Mouse (Mus musculus) forebrain, embryonic 11.5 days (tissue): ENCODE results near the gene Jph4. TPM values are rescaled to one million over a fixed set of nuclear protein-coding genes. Genes with fewer than 3 reads are reported as not detected.

Experiments
- ATAC-seq: fragments of 200-750 bp; cut with Nextera tagmentation; replicated peaks from 2 replicates; pipeline ENCODE4 v1.8.0; 2017; ENCODE audit warnings: moderate TSS enrichment; ENCODE audit not compliant: low FRiP score
- DNase-seq: peaks from one replicate; pipeline ENCODE4 v3.0.0-alpha.2; 2017; ENCODE audit warnings: low spot score
- H3K27ac ChIP-seq: fragments of 300-500 bp; sonication (generic); 2 replicates; pipeline ENCODE4 v1.5.1; 2014; ENCODE audit warnings: low read depth, low read length
- H3K27me3 ChIP-seq: fragments of 300-500 bp; sonication (generic); 2 replicates; pipeline ENCODE4 v1.6.1; 2014; ENCODE audit warnings: mild to moderate bottlenecking, low read length, mixed read lengths; ENCODE audit not compliant: control insufficient read depth, insufficient read depth
- H3K36me3 ChIP-seq: fragments of 300-500 bp; sonication (generic); 2 replicates; pipeline ENCODE4 v1.6.1; 2014; ENCODE audit warnings: mild to moderate bottlenecking, low read length, moderate library complexity, mixed read lengths; ENCODE audit not compliant: control insufficient read depth, insufficient read depth
- H3K4me1 ChIP-seq: fragments of 300-500 bp; sonication (generic); replicated peaks from 2 replicates; pipeline ENCODE4 v1.6.1; 2014; ENCODE audit warnings: low read length, mixed read lengths; ENCODE audit not compliant: control insufficient read depth, insufficient read depth
- H3K4me2 ChIP-seq: fragments of 300-500 bp; sonication (generic); 2 replicates; pipeline ENCODE4 v1.6.1; 2014; ENCODE audit warnings: low read depth, mild to moderate bottlenecking, low read length, moderate library complexity, mixed read lengths; ENCODE audit not compliant: severe bottlenecking
- H3K4me3 ChIP-seq: fragments of 300-500 bp; sonication (generic); 2 replicates; pipeline ENCODE4 v1.5.1; 2014; ENCODE audit warnings: low read depth, low read length
- H3K9ac ChIP-seq: fragments of 300-500 bp; sonication (generic); 2 replicates; pipeline ENCODE4 v1.6.1; 2014; ENCODE audit warnings: low read length
- H3K9me3 ChIP-seq: fragments of 300-500 bp; sonication (generic); 2 replicates; pipeline ENCODE4 v1.6.1; 2016; ENCODE audit warnings: low read length, mixed read lengths; ENCODE audit not compliant: control insufficient read depth
- WGBS: fragments of 180-500 bp; shearing (Covaris S2); extraction: QIAGEN DNeasy Blood & Tissue Kit; methylation state at CpG from one replicate; pipeline ENCODE4 v1.1.7; 2014; 5-methylcytosine and 5-hydroxymethylcytosine counted together
- polyA plus RNA-seq: library from polyadenylated mRNA; unstranded; fragments of >200 nt; fragmentation: Nextera tagmentation; extraction: Ambion mirVana; gene quantifications from 2 replicates; pipeline ENCODE4 v1.2.1, GENCODE M21; 2014

The Jph4 gene
- polyA plus RNA-seq, result 2.9 and 3.7 TPM in 2 replicates

DNA sequence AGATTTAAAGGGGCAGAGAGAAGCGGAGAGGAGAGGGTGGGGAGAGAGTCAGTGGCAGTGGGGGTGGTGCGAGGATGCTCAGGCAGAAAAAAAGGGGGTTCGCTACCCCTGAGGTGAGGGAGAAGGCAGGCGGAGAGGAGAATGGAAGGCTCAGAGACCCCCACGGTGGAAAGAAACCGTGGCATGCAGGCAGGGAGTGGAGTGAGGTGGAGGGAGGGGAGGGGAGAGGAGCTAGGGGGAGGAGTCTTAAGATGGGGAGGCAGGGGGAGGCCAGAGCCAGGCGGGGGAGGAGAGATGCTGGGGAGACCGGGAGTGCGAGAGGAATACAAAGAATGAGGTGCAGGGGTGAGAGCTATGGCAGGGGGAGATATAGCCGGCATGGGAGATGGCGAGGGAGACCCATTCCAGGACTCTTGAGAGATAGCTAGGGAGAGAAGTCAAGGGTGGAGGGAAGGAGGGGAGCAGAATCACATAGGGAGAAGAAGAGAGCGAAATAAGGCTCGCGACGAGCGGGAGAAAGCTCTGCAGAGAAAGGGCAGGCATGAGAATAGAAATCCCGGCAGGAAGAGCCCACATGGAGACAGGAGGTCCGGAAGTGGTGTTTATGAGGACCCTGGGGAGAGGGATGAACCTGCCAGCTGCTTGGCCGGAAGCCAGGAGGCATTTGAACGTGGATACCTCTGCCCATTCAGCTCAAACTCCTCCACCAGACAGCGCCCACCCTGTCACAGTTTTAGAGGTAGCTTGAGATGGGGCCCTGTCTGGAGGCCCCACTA lies at the start of gene Jph4:
TSS of gene Jph4 (minus strand) at position 511 of the 776 bp plus-strand sequence.
- WGBS, result 3% methylated on average over 21 of the region's 21 CpGs
- no peak for ATAC-seq
- peaks cover 29% of the 10 kb centered on the region for H3K27me3 ChIP-seq

GRCm38 (mm10) chr14:55164172-55164806 lies 47.6 kb upstream of the Jph4 start:
- Histone ChIP-seq H3K9ac (no peak overlapping the region), H3K27ac (no peak overlapping the region), H3K36me3 (no peaks in the 10 kb centered on the region), H3K4me1 (no peaks in the 10 kb centered on the region), H3K4me3 (no peak overlapping the region), H3K9me3 (no peaks in the 10 kb centered on the region), H3K27me3 (no peaks in the 10 kb centered on the region), H3K4me2 (no peak overlapping the region)
- WGBS, result 81% methylated on average over 5 of the region's 5 CpGs
- DNase-seq (no peak), ATAC-seq (no peak)

More for the DNA sequence above, at the start of gene Jph4:
- H3K4me2 ChIP-seq, result peak within 1 kb of the TSS; percentile 100
- DNase-seq, result no peak
- H3K9ac ChIP-seq, result peak within 1 kb of the TSS; percentile 71
- H3K27ac ChIP-seq, result peak within 1 kb of the TSS; percentile 15
- peaks cover 12% of the 10 kb centered on the region for H3K4me1 ChIP-seq
- no peaks in the 10 kb centered on the region for H3K36me3 ChIP-seq
- H3K4me3 ChIP-seq, result peak within 1 kb of the TSS; percentile 55
- no peaks in the 10 kb centered on the region for H3K9me3 ChIP-seq

DNA sequence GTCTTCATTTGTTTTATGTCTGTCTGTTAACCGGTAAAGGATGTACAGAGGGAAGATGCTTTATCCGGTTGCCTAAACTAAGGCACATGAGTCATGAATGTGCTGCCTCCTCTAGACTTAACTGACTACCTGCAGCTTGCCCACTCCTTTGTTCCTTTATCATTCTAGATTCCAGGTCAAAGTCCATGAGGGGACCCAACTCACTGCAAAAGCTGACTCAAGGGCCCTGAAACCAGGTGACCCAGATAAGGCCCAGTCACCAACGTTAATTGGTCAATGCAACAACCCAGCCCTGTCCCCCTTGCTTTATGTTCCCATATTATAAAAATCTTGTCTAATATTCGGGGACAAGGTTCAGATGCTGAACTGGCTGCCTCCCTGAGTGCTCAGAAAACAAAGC lies 45.4 kb upstream of the Jph4 start:
- ATAC-seq, result no peak
- Histone ChIP-seq H3K27ac (no peak overlapping the region), H3K4me2 (no peak overlapping the region), H3K36me3 (no peaks in the 10 kb centered on the region), H3K4me3 (no peak overlapping the region), H3K4me1 (no peaks in the 10 kb centered on the region), H3K9ac (no peak overlapping the region), H3K9me3 (no peaks in the 10 kb centered on the region), H3K27me3 (no peaks in the 10 kb centered on the region)
- WGBS, result 78% methylated on average over 4 of the region's 4 CpGs
- DNase-seq, result peak; percentile 33

GRCm38 (mm10) chr14:55161098-55161634 lies 44.4 kb upstream of the Jph4 start:
- Histone ChIP-seq H3K4me1 (no peaks in the 10 kb centered on the region), H3K4me3 (no peak overlapping the region; the same call in 1 of the 2 replicates), H3K9me3 (no peaks in the 10 kb centered on the region), H3K27me3 (no peaks in the 10 kb centered on the region), H3K27ac (no peak overlapping the region), H3K4me2 (peak overlapping the region; percentile 40; the same call in 1 of the 2 replicates), H3K9ac (no peak overlapping the region), H3K36me3 (no peaks in the 10 kb centered on the region)
- WGBS, result 32% methylated on average over 14 of the region's 14 CpGs
- peak; percentile 56 for ATAC-seq
- DNase-seq, result peak; percentile 87

GRCm38 (mm10) chr14:55160251-55161071 lies 43.7 kb upstream of the Jph4 start:
- Histone ChIP-seq H3K4me2 (no peak overlapping the region), H3K27ac (no peak overlapping the region), H3K9ac (no peak overlapping the region), H3K36me3 (no peaks in the 10 kb centered on the region), H3K4me1 (no peaks in the 10 kb centered on the region), H3K27me3 (no peaks in the 10 kb centered on the region), H3K4me3 (no peak overlapping the region), H3K9me3 (no peaks in the 10 kb centered on the region)
- ATAC-seq (no peak), DNase-seq (no peak)
- 83% methylated on average over 8 of the region's 10 CpGs for WGBS

DNA sequence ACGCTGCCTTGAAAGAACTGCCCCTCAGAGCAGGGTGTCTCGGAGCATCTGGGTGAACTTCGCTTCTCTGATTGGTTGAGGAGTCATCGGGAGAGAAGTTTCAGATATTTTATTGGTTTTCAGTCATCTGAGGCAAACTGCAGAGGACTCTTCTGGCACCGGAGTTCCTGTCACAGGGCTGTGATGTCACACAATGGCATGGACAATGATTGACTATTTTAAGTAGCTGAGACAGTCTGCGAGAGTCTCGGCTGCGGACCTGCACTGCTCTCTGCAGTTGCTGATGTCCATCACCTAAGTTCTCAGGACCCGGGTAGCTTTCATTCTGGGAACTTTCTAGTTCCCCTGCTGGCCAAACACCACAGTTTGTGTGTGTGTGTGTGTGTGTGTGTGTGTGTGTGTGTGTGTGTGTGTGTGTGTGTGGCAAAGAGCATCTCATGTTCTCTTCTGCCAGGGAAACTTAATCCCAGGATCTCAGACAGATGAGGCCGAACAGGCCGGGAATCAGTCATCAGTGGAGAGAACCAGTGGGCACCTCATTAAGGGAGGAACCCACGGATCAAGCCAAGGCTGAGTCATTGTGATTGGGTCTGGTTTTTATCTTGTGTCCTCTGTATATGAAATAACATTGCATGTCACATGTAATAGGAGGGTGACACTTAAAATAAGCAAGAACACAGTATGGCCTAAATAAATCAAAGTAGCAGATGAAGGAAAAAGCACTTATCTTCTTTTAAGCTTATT lies 40.8 kb upstream of the Jph4 start:
- Histone ChIP-seq H3K27ac (no peak overlapping the region), H3K36me3 (no peaks in the 10 kb centered on the region), H3K4me3 (no peak overlapping the region), H3K9me3 (no peaks in the 10 kb centered on the region), H3K4me2 (no peak overlapping the region), H3K27me3 (no peaks in the 10 kb centered on the region), H3K4me1 (peaks cover 4% of the 10 kb centered on the region; the same call in 1 of the 2 replicates), H3K9ac (no peak overlapping the region)
- DNase-seq (no peak), ATAC-seq (no peak)
- 78% methylated on average over 12 of the region's 12 CpGs for WGBS

DNA sequence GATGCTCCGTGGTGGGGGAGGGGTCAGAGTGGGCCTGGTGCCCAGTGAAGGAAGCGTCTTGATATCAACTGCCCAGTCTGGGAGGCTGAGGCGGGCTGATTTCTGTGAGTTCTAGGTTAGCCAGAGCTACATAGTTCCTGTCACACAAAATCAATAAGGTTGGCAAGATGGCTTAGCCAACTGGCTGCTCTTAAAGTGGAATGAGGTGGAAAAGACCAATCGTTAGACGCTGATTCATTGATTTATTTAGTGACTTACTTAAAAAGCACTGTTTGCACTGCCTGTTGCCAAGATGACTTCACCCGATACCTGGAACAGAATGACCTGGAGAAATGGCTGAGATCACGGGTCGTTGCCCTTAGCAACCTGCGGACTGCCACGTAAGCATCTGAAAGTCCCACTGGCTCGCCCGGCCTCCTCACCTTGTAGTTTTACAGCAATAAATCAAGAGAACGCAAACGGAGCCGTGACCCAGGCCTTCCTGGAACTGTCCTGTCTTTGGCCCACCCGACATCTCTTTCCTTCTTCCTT lies 36.3 kb upstream of the Jph4 start:
- WGBS, result 89% methylated on average over 16 of the region's 16 CpGs
- no peak overlapping the region for H3K4me3 ChIP-seq
- DNase-seq (no peak), ATAC-seq (no peak)
- H3K9ac ChIP-seq, result no peak overlapping the region
- H3K9me3 ChIP-seq, result no peaks in the 10 kb centered on the region
- peaks cover 4% of the 10 kb centered on the region; the same call in 1 of the 2 replicates for H3K4me1 ChIP-seq
- no peaks in the 10 kb centered on the region for H3K36me3 ChIP-seq
- H3K27ac ChIP-seq, result no peak overlapping the region
- H3K4me2 ChIP-seq, result no peak overlapping the region
- H3K27me3 ChIP-seq, result no peaks in the 10 kb centered on the region
